Mouse (Mus musculus): ENCODE measurements around the gene Rassf1.

Gene Rassf1

GRCm38 (mm10) chr9:107579023-107579900, 27.9 kb downstream of the Rassf1 start:
- 91% methylated on average over 14 of the region's 14 CpGs for WGBS

- WGBS, result under 1% methylated on average over 32 of the region's 32 CpGs
Observed at GRCm38 (mm10) chr9:107580501-107581317, 29.4 kb downstream of the Rassf1 start, which contains the start of gene Hyal3. Hyal3 (plus strand) TSS chr9:107580818.

- 75% methylated on average over 4 of the region's 4 CpGs for WGBS
Observed at GRCm38 (mm10) chr9:107581584-107581983, 30.2 kb downstream of the Rassf1 start.

DNA sequence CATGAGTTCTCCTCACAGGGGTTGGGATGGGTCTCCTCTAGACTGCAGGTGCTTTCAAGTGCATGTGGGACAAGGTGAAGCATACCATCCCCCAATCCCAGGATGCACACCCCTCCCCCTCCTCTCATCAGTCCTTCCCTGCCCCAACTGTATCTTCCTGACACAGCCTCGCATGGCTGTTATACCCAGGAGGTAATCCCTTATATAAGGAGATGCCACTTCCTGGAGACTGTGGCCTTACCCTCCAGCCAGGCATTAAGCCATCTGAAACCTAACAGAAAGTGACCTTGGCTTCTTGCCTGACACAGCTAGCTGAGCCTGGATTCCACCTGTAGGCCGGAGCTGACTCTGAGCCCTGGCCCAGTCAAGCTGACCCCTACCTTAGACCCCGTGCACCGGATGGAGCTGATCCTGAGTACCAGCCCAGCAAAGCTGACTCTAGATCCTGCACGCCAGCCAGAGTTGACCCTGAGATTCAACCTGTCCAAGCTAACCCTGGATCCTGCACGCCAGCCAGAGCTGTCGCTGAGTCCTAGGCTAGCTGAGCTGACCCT, 31.2 kb downstream of the Rassf1 start:
- 87% methylated on average over 7 of the region's 7 CpGs for WGBS

DNA sequence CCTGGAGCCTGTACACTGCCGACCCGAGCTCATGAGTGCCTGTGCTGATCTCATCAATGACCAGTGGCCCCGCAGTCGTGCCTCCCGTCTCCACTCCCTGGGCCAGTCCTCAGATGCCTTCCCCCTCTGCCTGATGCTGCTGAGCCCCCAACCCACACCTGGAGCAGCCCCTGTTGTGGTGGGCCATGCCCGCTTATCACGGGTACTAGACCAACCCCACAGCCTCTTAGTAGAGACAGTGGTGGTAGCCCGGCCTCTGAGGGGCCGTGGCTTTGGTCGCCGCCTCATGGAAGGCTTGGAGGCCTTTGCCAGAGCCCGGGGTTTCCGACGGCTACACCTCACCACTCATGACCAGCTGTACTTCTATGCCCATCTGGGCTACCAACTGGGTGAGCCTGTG, 31.8 kb downstream of the Rassf1 start:
- WGBS, result 92% methylated on average over 14 of the region's 14 CpGs

GRCm38 (mm10) chr9:107586504-107586903, 35.1 kb downstream of the Rassf1 start:
- 90% methylated on average over 5 of the region's 5 CpGs for WGBS

GRCm38 (mm10) chr9:107586974-107587832, 35.8 kb downstream of the Rassf1 start, which contains the start of gene Ifrd2:
Ifrd2 (plus strand) TSS chr9:107587642.
- WGBS, result 11% methylated on average over 46 of the region's 46 CpGs

DNA sequence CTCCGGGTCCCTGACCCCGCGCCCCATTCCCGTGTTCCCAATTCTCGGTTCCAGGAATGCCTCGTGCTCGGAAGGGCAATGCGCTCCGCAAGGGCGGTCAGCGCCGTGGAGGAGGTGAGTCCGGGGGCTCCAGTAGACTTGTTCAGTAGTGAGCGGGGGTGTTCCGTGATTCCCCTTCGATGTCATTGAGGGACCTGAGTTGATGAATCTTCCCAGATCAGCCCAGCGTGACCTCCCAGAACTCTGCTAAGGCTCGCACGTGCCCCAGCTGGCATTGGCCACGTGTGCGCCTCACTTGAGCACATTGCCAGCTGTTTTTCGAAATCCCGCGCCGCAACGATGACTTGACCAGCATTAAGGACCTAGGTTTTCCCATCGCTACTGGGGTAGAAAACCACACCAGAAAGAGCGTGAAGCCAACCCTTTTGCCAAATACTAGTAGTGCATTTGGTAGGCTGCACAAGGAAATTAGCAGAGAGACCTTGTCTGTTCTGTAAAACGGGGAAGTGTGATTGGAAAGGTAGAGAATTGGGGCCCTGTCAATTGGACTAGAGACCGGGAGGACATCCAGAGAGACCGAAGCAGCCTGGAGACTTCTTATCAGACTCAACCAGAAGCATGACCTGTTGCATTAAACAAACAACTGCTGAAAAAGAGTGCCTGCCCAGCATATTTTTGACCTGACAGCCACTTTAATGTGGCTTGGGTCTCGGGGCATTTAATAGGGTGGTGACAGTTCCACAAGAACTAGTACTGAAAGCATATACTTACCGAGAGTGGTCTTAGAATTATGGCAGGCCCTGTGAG, 36.7 kb downstream of the Rassf1 start:
- WGBS, result 4% methylated on average over 33 of the region's 33 CpGs

GRCm38 (mm10) chr9:107590058-107590772, 38.9 kb downstream of the Rassf1 start:
- WGBS, result 88% methylated on average over 25 of the region's 25 CpGs

GRCm38 (mm10) chr9:107590773-107591060, 39.4 kb downstream of the Rassf1 start:
- WGBS, result 95% methylated on average over 6 of the region's 6 CpGs

GRCm38 (mm10) chr9:107593101-107593976, 42.0 kb downstream of the Rassf1 start:
- WGBS, result 87% methylated on average over 11 of the region's 11 CpGs

- WGBS, result 80% methylated on average over 8 of the region's 8 CpGs
Observed at GRCm38 (mm10) chr9:107594281-107595062, 43.1 kb downstream of the Rassf1 start.

DNA sequence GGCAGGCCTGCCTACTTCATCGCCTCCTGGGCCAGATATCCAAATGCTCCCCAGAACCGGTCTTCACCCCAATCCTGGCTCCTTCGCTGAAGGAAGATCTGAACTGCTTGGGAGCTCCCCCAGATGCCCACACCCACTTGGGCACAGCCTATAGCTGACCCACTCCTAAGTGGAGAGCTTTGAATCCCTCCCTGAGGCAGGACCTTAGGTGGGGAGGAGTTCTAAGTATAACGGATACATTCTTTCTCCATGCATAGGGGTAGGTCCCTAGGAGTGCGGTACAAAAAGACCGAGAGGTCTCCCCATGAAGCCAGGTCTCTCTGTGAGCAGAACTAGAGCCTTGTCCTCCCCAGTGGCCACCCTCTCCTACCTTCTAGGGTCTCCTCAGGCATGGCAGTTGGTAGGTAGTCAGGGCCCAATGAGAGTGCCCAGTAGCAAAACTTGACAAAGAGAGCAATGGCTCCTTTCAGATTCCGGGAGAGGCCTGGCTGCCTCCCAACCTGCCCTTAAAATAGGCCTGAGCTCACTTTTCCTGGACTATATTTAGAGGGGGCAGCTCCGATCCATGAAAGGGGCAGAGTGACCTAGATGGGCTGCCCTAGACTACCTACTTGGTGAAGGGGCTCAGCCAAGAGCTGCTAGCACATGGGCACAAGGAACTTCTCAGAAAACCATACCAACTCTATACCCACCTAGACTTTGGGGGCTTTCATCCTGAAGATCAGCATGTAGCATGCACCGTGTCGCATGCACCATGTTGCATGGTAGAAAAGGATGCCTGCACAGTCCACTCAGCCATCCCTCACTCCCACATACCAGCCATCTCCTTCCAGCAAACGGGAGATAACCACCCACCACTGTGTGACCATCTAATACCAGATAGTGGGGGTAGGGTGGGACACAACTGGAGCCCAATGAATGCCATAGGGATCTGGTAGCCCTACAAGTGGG, 45.5 kb downstream of the Rassf1 start:
- 77% methylated on average over 11 of the region's 11 CpGs for WGBS

- WGBS, result 87% methylated on average over 5 of the region's 5 CpGs
Observed at GRCm38 (mm10) chr9:107598385-107598784, 47.0 kb downstream of the Rassf1 start.

- WGBS, result 93% methylated on average over 9 of the region's 9 CpGs
Observed at GRCm38 (mm10) chr9:107599433-107599832, 48.1 kb downstream of the Rassf1 start.

GRCm38 (mm10) chr9:107599842-107600241, 48.5 kb downstream of the Rassf1 start:
- 84% methylated on average over 14 of the region's 14 CpGs for WGBS

GRCm38 (mm10) chr9:107600745-107601144, 49.4 kb downstream of the Rassf1 start:
- WGBS, result 80% methylated on average over 12 of the region's 12 CpGs

Measured in cerebral cortex, adult 2 months (tissue).